Mouse (Mus musculus) heart, embryonic 12.5 days (tissue): Measurements from ENCODE around the gene Tex12. TPM values are rescaled to one million over a fixed set of nuclear protein-coding genes. Genes with fewer than 3 reads are reported as not detected.
A peak's percentile ranks its signal among the peaks of the same experiment; 100 is the strongest.

ENCODE experiments used
- ATAC-seq: fragments of 200-750 bp; cut with Nextera tagmentation; 2 replicates; pipeline ENCODE4 v1.8.0; 2017; ENCODE audit warnings: moderate TSS enrichment, moderate library complexity; ENCODE audit not compliant: insufficient number of reproducible peaks, low FRiP score
- H3K27ac ChIP-seq: fragments of 300-500 bp; sonication (generic); 2 replicates; pipeline ENCODE4 v1.5.1; 2016; ENCODE audit warnings: mild to moderate bottlenecking, moderate library complexity; ENCODE audit not compliant: poor library complexity, severe bottlenecking
- H3K27me3 ChIP-seq: fragments of 300-500 bp; sonication (generic); replicated peaks from 2 replicates; pipeline ENCODE4 v1.6.1; 2016; ENCODE audit warnings: mild to moderate bottlenecking, moderate library complexity
- H3K36me3 ChIP-seq: fragments of 300-500 bp; sonication (generic); 2 replicates; pipeline ENCODE4 v1.6.1; 2016; ENCODE audit warnings: mild to moderate bottlenecking, moderate library complexity
- H3K4me1 ChIP-seq: fragments of 300-500 bp; sonication (generic); replicated peaks from 2 replicates; pipeline ENCODE4 v1.6.1; 2016; ENCODE audit warnings: mild to moderate bottlenecking
- H3K4me2 ChIP-seq: fragments of 300-500 bp; sonication (generic); 2 replicates; pipeline ENCODE4 v1.6.1; 2016; ENCODE audit warnings: mild to moderate bottlenecking, moderate library complexity
- H3K4me3 ChIP-seq: fragments of 300-500 bp; sonication (generic); 2 replicates; pipeline ENCODE4 v1.5.1; 2016; ENCODE audit warnings: mild to moderate bottlenecking
- H3K9ac ChIP-seq: fragments of 300-500 bp; sonication (generic); 2 replicates; pipeline ENCODE4 v1.6.1; 2016; ENCODE audit warnings: mild to moderate bottlenecking, moderate library complexity
- H3K9me3 ChIP-seq: fragments of 300-500 bp; sonication (generic); replicated peaks from 2 replicates; pipeline ENCODE4 v1.6.1; 2016; ENCODE audit warnings: mild to moderate bottlenecking, moderate library complexity
- WGBS: fragments of 180-500 bp; shearing (Covaris S2); methylation state at CpG from one replicate; pipeline ENCODE4 v1.1.7; 2016; 5-methylcytosine and 5-hydroxymethylcytosine counted together
- polyA plus RNA-seq: library from polyadenylated mRNA; unstranded; fragments of >200 nt; fragmentation: Nextera tagmentation; extraction: Ambion mirVana; gene quantifications from 2 replicates; pipeline ENCODE4 v1.2.1, GENCODE M21; 2016

Tex12 gene
- polyA plus RNA-seq, 1 experiment from 2014 or later, result not detected

DNA sequence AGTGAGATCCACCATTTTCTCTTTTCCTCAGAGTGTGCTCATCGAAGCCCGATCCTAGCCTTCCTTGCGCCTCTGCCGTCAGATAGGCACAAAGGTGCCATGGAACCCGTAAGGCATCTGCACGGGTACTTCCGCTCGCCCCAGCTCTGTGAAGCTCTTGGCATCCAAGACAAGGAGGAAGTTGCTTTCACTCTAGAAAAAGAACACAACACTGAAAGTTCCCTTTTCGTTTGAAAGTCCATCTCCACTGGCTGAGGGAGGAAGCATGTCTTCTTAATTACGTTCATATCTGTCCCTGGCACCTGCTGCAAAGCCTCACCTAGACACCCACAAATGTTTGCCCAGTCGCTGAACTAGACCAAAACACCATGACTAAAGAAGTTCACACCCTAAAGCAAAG is 27.8 kb downstream of the Tex12 start:
- Histone ChIP-seq H3K4me1 (no peaks in the 10 kb centered on the region), H3K9ac (no peak overlapping the region), H3K4me3 (no peak overlapping the region), H3K27ac (no peak overlapping the region), H3K4me2 (no peak overlapping the region), H3K27me3 (no peaks in the 10 kb centered on the region), H3K9me3 (no peaks in the 10 kb centered on the region), H3K36me3 (no peaks in the 10 kb centered on the region)
- WGBS, result 76% methylated on average over 11 of the region's 11 CpGs
- no peak for ATAC-seq

GRCm38 (mm10) chr9:50530890-50531289 is 30.2 kb downstream of the Tex12 start:
- no peak for ATAC-seq
- H3K9ac ChIP-seq, result no peak overlapping the region
- H3K36me3 ChIP-seq, result no peaks in the 10 kb centered on the region
- H3K4me1 ChIP-seq, result peaks cover 14% of the 10 kb centered on the region
- no peak overlapping the region for H3K4me2 ChIP-seq
- H3K9me3 ChIP-seq, result no peaks in the 10 kb centered on the region
- H3K4me3 ChIP-seq, result no peak overlapping the region
- H3K27ac ChIP-seq, result no peak overlapping the region
- WGBS, result 25% methylated on average over 2 of the region's 2 CpGs
- H3K27me3 ChIP-seq, result no peaks in the 10 kb centered on the region

DNA sequence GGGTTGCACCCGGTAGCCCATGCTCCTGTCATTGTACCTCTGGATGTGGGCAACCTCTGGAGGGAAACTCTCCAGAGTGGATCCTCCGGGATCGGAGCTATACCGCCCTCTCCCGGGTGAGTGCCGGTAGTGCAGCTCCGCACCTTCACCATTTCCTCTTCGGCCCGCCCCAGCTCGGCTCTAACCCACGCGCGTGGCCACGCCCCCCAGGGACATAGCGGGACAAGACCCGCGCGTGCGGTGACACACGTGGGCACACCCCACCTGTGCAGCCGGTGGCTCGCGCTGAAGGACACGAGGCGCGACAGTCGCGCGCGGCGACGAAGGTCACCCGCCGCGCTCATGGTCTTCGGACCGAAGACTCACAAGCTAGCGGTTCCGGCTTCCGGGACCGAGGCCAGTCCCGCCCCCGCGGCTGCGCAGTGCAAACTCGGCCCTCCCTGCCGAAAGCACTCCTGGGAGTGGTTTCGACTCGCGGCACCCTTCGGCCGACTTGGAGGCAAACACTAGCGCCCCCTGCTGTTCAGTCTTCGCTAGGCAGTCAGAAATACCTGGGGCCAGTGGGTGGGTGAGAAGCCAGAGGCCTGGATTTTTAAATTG is 32.7 kb downstream of the Tex12 start, which contains the start of gene Pts:
TSS of gene Pts (minus strand) at position 432 of the 600 bp plus-strand sequence.
- peaks cover 14% of the 10 kb centered on the region for H3K4me1 ChIP-seq
- peak; percentile 98 for ATAC-seq
- H3K9ac ChIP-seq, result peak within 1 kb of the TSS; percentile 69
- H3K4me2 ChIP-seq, result peak within 1 kb of the TSS; percentile 72
- no peaks in the 10 kb centered on the region for H3K27me3 ChIP-seq
- H3K27ac ChIP-seq, result peak within 1 kb of the TSS; percentile 66; the same call in 1 of the 2 replicates
- under 1% methylated on average over 54 of the region's 54 CpGs for WGBS
- H3K36me3 ChIP-seq, result peaks cover 13% of the 10 kb centered on the region
- no peaks in the 10 kb centered on the region for H3K9me3 ChIP-seq
- peak within 1 kb of the TSS; percentile 65 for H3K4me3 ChIP-seq

GRCm38 (mm10) chr9:50527860-50528259 is 33.3 kb downstream of the Tex12 start:
- ATAC-seq, result no peak
- Histone ChIP-seq H3K9me3 (no peaks in the 10 kb centered on the region), H3K27ac (no peak overlapping the region), H3K27me3 (no peaks in the 10 kb centered on the region), H3K4me2 (peak overlapping the region; percentile 72), H3K9ac (peak overlapping the region; percentile 69), H3K4me1 (peaks cover 14% of the 10 kb centered on the region), H3K36me3 (peaks cover 13% of the 10 kb centered on the region), H3K4me3 (peak overlapping the region; percentile 65)
- 40% methylated on average over 7 of the region's 7 CpGs for WGBS

DNA sequence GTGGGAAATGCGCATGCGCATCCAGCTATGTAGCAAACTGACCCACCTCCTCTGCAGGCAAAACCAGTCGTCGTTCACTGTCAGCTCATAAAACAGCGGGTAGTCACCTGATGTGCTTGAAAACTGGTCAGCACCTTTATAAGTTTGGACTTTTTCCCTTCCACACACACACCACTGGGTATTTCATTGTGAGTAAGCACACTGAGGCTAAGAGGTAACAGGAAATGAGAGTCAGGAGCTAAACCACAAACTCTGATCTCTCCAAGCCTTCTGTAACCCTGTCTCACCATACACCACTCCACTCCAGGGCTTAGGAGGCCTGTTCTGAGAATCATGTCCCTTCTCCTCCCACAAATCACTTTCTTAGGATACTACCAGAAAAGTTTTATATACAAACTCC is 35.5 kb downstream of the Tex12 start:
- H3K4me1 ChIP-seq, result peaks cover 14% of the 10 kb centered on the region
- 77% methylated on average over 5 of the region's 5 CpGs for WGBS
- H3K9ac ChIP-seq, result no peak overlapping the region
- no peak overlapping the region for H3K4me3 ChIP-seq
- H3K9me3 ChIP-seq, result no peaks in the 10 kb centered on the region
- ATAC-seq, result no peak
- peaks cover 29% of the 10 kb centered on the region for H3K36me3 ChIP-seq
- H3K4me2 ChIP-seq, result no peak overlapping the region
- no peak overlapping the region for H3K27ac ChIP-seq
- H3K27me3 ChIP-seq, result no peaks in the 10 kb centered on the region

- ATAC-seq, result no peak
- peaks cover 14% of the 10 kb centered on the region for H3K4me1 ChIP-seq
- H3K36me3 ChIP-seq, result peaks cover 33% of the 10 kb centered on the region
- 88% methylated on average over 5 of the region's 5 CpGs for WGBS
- H3K9ac ChIP-seq, result no peak overlapping the region
- no peaks in the 10 kb centered on the region for H3K27me3 ChIP-seq
- no peak overlapping the region for H3K4me3 ChIP-seq
- no peak overlapping the region for H3K4me2 ChIP-seq
- no peaks in the 10 kb centered on the region for H3K9me3 ChIP-seq
- no peak overlapping the region for H3K27ac ChIP-seq
Measured at GRCm38 (mm10) chr9:50524936-50525335, 36.2 kb downstream of the Tex12 start.

DNA sequence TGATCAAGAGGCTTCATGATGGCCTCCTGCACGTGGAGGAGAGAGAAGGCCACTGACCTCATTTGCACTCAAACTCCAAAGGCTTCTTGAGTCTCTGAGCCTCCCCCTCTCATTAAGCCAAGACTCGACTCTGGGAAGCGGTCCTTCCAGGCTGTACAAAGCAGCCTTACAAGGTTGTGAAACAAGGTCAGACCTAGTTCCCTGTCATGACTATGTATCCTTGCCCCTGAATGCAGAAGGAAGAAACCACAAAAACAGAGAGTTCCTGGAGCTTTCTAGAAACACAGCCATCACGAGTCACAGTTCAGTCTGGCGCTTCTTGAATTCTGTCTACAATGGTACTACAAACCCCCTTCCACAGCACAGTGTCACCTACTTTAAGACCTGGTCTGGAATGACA is 38.6 kb downstream of the Tex12 start:
- no peak overlapping the region for H3K9ac ChIP-seq
- peaks cover 33% of the 10 kb centered on the region for H3K36me3 ChIP-seq
- peaks cover 9% of the 10 kb centered on the region for H3K4me1 ChIP-seq
- H3K27me3 ChIP-seq, result no peaks in the 10 kb centered on the region
- no peak for ATAC-seq
- 75% methylated on average over 5 of the region's 5 CpGs for WGBS
- H3K9me3 ChIP-seq, result no peaks in the 10 kb centered on the region
- H3K4me3 ChIP-seq, result no peak overlapping the region
- H3K4me2 ChIP-seq, result no peak overlapping the region
- H3K27ac ChIP-seq, result no peak overlapping the region

GRCm38 (mm10) chr9:50521562-50521961 is 39.6 kb downstream of the Tex12 start:
- H3K27me3 ChIP-seq, result no peaks in the 10 kb centered on the region
- H3K9ac ChIP-seq, result no peak overlapping the region
- H3K9me3 ChIP-seq, result no peaks in the 10 kb centered on the region
- no peak overlapping the region for H3K4me3 ChIP-seq
- peaks cover 33% of the 10 kb centered on the region for H3K36me3 ChIP-seq
- 0 out of 2 replicates have a peak, but pooled peaks cover under 1% of the 10 kb centered on the region for H3K4me1 ChIP-seq
- ATAC-seq, result no peak
- WGBS, result 64% methylated on average over 2 of the region's 2 CpGs
- no peak overlapping the region for H3K4me2 ChIP-seq
- no peak overlapping the region for H3K27ac ChIP-seq

- Histone ChIP-seq H3K9me3 (no peaks in the 10 kb centered on the region), H3K9ac (no peak overlapping the region), H3K27ac (no peak overlapping the region), H3K27me3 (no peaks in the 10 kb centered on the region), H3K4me2 (no peak overlapping the region), H3K4me3 (no peak overlapping the region), H3K4me1 (no peaks in the 10 kb centered on the region), H3K36me3 (peaks cover 33% of the 10 kb centered on the region)
- 73% methylated on average over 6 of the region's 6 CpGs for WGBS
- ATAC-seq, result no peak
Measured at GRCm38 (mm10) chr9:50520748-50521147, 40.4 kb downstream of the Tex12 start.

DNA sequence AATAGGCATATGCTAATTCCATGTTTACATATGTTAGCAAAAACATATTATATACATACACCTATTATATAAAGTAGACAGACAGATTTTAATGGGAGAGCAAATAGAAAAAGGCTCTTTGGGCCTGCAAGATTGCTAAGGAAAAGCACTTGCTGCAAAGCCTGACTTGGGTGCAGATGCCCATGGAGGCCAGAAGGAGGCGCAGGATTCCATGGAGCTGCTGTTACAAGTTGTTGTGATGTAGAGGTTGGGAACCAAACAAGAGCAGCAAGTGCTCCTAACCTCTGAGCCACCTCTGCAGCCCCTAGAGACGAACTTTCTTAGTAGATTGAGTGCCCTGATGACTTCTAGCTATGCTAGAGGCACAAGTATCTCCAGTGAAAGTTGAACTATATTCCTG is 42.3 kb downstream of the Tex12 start:
- Histone ChIP-seq H3K4me2 (no peak overlapping the region), H3K36me3 (peaks cover 20% of the 10 kb centered on the region), H3K27me3 (no peaks in the 10 kb centered on the region), H3K4me3 (no peak overlapping the region), H3K9ac (no peak overlapping the region), H3K4me1 (no peaks in the 10 kb centered on the region), H3K27ac (no peak overlapping the region), H3K9me3 (no peaks in the 10 kb centered on the region)
- WGBS, result 9% methylated on average over 2 of the region's 2 CpGs
- ATAC-seq, result no peak

DNA sequence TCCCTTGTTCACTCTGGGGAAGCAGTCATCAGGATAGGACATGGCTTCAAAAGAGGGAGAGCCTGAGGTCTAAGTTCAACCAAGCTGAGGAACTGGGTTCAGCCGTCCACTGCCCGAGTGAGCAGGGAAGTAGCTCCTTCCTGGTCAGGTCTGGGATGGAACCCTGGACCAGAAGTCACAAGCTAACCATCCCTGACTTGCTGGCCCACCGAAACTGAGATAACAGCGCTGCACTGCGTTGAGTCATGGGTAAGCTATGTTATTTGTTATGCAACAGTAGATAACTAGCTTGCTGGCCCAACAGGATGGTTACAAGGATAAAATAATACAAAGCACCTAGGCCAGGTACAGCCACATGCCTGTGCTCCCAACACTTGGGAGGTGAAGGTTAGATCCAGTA is 45.7 kb downstream of the Tex12 start:
- no peaks in the 10 kb centered on the region for H3K4me1 ChIP-seq
- H3K36me3 ChIP-seq, result peaks cover 2% of the 10 kb centered on the region; the same call in 1 of the 2 replicates
- H3K4me3 ChIP-seq, result no peak overlapping the region
- H3K9ac ChIP-seq, result no peak overlapping the region
- H3K27ac ChIP-seq, result no peak overlapping the region
- no peaks in the 10 kb centered on the region for H3K27me3 ChIP-seq
- no peak for ATAC-seq
- no peaks in the 10 kb centered on the region for H3K9me3 ChIP-seq
- 44% methylated on average over 5 of the region's 5 CpGs for WGBS
- H3K4me2 ChIP-seq, result no peak overlapping the region

GRCm38 (mm10) chr9:50507570-50507969 is 53.6 kb downstream of the Tex12 start:
- Histone ChIP-seq H3K27ac (no peak overlapping the region), H3K4me2 (no peak overlapping the region), H3K9ac (no peak overlapping the region), H3K4me1 (peaks cover 10% of the 10 kb centered on the region), H3K4me3 (no peak overlapping the region), H3K27me3 (no peaks in the 10 kb centered on the region), H3K36me3 (no peaks in the 10 kb centered on the region), H3K9me3 (no peaks in the 10 kb centered on the region)
- WGBS, result 47% methylated on average over 7 of the region's 7 CpGs
- no peak for ATAC-seq
